Mouse (Mus musculus) bone marrow, adult 2 months (tissue): Measurements from ENCODE around the gene Pithd1.

ENCODE experiments used
- CTCF ChIP-seq: fragments of 200-500 bp; IDR thresholded peaks from 2 replicates; pipeline ENCODE4 v1.5.1; 2011; ENCODE audit warnings: low read length, control low read depth; ENCODE audit not compliant: control insufficient read depth, insufficient read depth
- POLR2A ChIP-seq: fragments of 200-500 bp; IDR thresholded peaks from 2 replicates; pipeline ENCODE4 v1.6.1; 2011; ENCODE audit warnings: low read depth, mild to moderate bottlenecking, control low read depth, low read length, borderline replicate concordance; ENCODE audit not compliant: control insufficient read depth

DNA sequence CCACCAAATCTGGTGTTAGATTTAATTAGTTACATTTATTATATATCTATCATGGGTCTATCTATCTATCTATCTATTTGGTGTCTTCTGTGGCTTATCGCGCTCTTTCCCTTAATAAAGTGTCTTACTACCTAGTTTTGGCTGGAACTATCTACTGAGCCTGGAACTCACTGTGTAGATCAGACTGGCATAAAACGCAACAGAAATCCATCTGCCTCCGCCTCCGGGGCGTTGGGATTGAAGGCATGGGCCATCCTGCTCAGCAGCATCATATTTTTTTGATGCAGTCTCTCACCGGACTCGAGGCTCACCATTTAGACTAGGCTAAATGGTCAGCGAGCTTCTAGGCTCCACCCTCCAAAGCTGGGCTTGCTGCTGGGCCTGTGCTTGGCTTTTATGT is 650 bp upstream of the Pithd1 start:
- TF ChIP-seq CTCF (no peak), POLR2A (no peak)
